Mouse (Mus musculus) kidney, adult 2 months (tissue): ENCODE measurements at regions not wholly inside any gene's neighbourhood (a gene's known extent, or its start where the extent isn't known, plus 50 kb on each side); places are given as distances from the start of the nearest gene placed in this dataset.

ENCODE experiments used
- DNase-seq: peaks from one replicate; pipeline ENCODE4 v3.0.0; 2021
- H3K27ac ChIP-seq: fragments of 200-500 bp; 2 replicates; pipeline ENCODE4 v1.5.1; 2012; ENCODE audit warnings: low read depth, low read length, control low read depth, inconsistent platforms; ENCODE audit not compliant: insufficient read depth
- H3K27me3 ChIP-seq: fragments of 200-500 bp; replicated peaks from 2 replicates; pipeline ENCODE4 v1.6.1; 2012; ENCODE audit warnings: mild to moderate bottlenecking, moderate library complexity, low read length, inconsistent platforms; ENCODE audit not compliant: control insufficient read depth, insufficient read depth
- H3K36me3 ChIP-seq: fragments of 200-500 bp; 2 replicates; pipeline ENCODE4 v1.6.1; 2012; ENCODE audit warnings: mild to moderate bottlenecking, moderate library complexity, low read length, inconsistent platforms; ENCODE audit not compliant: control insufficient read depth, insufficient read depth
- H3K4me1 ChIP-seq: fragments of 200-500 bp; 2 replicates; pipeline ENCODE4 v1.6.1; 2011; ENCODE audit warnings: low read length; ENCODE audit not compliant: control insufficient read depth, insufficient read depth
- H3K4me3 ChIP-seq: fragments of 200-500 bp; 2 replicates; pipeline ENCODE4 v1.5.1; 2011; ENCODE audit warnings: mild to moderate bottlenecking, low read depth, low read length, control low read depth; ENCODE audit not compliant: insufficient read depth
- CTCF ChIP-seq: fragments of 200-500 bp; conservative IDR thresholded peaks from 2 replicates; pipeline ENCODE4 v1.5.1; 2011; ENCODE audit warnings: low read depth, mild to moderate bottlenecking, control low read depth, low read length, moderate library complexity, mixed read lengths; ENCODE audit not compliant: insufficient read depth, insufficient read length
- POLR2A ChIP-seq: fragments of 200-500 bp; IDR thresholded peaks from one replicate; pipeline ENCODE4 v1.6.1; 2011; ENCODE audit warnings: low read depth, low read length, control low read depth
- WGBS: fragments of 180-500 bp; shearing (Covaris S2); methylation state at CpG from one replicate; pipeline ENCODE4 v1.1.7; 2018; 5-methylcytosine and 5-hydroxymethylcytosine counted together

GRCm38 (mm10) chr13:107620887-107621286 is 423.4 kb upstream of the Smim15 start:
- WGBS = 95% methylated on average over 2 of the region's 2 CpGs
- TF ChIP-seq POLR2A (no peak), CTCF (no peak)
- no peak for DNase-seq
- H3K4me1 ChIP-seq = no peaks in the 10 kb centered on the region
- no peaks in the 10 kb centered on the region for H3K27me3 ChIP-seq
- H3K27ac ChIP-seq = no peak overlapping the region
- no peaks in the 10 kb centered on the region for H3K36me3 ChIP-seq
- no peak overlapping the region for H3K4me3 ChIP-seq

DNA sequence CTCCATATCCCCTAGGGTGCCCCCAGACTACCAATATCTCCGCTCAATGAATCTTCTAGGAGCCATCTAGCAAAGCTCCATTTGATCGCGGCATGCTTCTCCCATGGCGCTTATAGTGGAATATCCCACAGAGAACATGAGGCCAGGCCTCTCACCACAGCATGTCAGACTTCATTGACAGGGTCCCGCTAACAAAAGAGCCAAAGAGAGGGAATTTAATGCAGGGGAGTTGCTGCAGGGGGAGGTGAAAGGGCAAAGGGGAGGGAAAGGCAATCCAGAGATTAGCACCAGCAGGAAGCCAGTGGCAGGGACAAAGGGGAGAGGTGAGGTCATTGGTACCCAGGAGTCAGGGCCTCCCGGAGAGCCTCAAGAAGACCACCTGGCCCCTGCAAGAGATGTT is 424.0 kb upstream of the Smim15 start:
- no peak overlapping the region for H3K4me3 ChIP-seq
- no peak overlapping the region for H3K27ac ChIP-seq
- no peak for TF ChIP-seq POLR2A
- TF ChIP-seq CTCF = no peak
- 63% methylated on average over 6 of the region's 6 CpGs for WGBS
- no peaks in the 10 kb centered on the region for H3K4me1 ChIP-seq
- no peak for DNase-seq
- no peaks in the 10 kb centered on the region for H3K27me3 ChIP-seq
- H3K36me3 ChIP-seq = no peaks in the 10 kb centered on the region

- no peaks in the 10 kb centered on the region for H3K36me3 ChIP-seq
- H3K27me3 ChIP-seq = no peaks in the 10 kb centered on the region
- no peak for DNase-seq
- TF ChIP-seq CTCF = no peak
- no peak for TF ChIP-seq POLR2A
- WGBS = 54% methylated on average over 9 of the region's 9 CpGs
- no peaks in the 10 kb centered on the region for H3K4me1 ChIP-seq
- H3K27ac ChIP-seq = no peak overlapping the region
- H3K4me3 ChIP-seq = no peak overlapping the region
These were observed 424.8 kb upstream of the Smim15 start for GRCm38 (mm10) chr13:107619430-107619927.

GRCm38 (mm10) chr13:107618796-107619429 is 425.3 kb upstream of the Smim15 start:
- Histone ChIP-seq H3K36me3 (no peaks in the 10 kb centered on the region), H3K4me3 (no peak overlapping the region), H3K27me3 (no peaks in the 10 kb centered on the region), H3K4me1 (no peaks in the 10 kb centered on the region), H3K27ac (no peak overlapping the region)
- TF ChIP-seq CTCF (no peak), POLR2A (no peak)
- no peak for DNase-seq
- WGBS = 54% methylated on average over 15 of the region's 15 CpGs

DNA sequence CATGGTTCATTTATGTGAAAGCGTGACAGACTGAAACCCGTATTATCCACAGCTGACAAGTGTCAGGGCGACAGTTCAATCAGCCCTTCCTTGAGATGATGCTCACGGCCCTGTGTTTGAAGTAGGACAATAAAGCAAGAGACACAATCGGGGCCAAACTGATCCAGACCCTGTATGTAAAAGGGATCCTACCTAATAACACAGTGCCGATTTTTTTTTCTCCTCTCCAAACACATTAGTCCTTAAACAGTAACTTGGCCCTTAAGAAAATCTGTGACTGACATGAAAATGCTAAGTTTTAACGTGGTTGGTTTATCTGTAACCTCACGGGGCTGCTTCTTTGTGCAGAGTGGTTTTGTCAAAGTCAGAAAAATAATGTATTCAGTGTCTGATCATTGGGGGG is 425.9 kb upstream of the Smim15 start:
- no peaks in the 10 kb centered on the region for H3K4me1 ChIP-seq
- H3K36me3 ChIP-seq = no peaks in the 10 kb centered on the region
- H3K27ac ChIP-seq = no peak overlapping the region
- 50% methylated on average over 8 of the region's 8 CpGs for WGBS
- TF ChIP-seq CTCF = no peak
- no peak for TF ChIP-seq POLR2A
- H3K4me3 ChIP-seq = no peak overlapping the region
- H3K27me3 ChIP-seq = no peaks in the 10 kb centered on the region
- DNase-seq = no peak

DNA sequence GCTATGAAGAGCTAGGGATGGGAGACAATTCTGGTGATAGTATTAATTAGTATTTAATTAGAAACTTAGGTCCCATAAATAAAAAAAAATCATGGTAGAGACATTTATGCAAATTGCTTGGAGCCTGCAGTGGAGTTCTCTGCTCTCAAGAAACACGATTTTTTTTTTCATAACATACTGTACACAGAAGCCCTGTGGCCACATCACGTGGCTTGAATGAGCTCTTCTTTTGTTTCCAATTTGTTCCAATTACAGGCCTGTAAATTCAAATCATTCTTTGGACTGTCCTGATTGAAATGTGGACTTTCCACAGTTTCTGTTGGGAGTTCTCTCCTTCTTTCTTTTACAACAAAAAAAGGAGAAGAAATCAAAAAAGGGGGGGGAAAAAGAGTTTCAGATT is 426.7 kb upstream of the Smim15 start:
- no peaks in the 10 kb centered on the region for H3K4me1 ChIP-seq
- no peak for TF ChIP-seq POLR2A
- TF ChIP-seq CTCF = no peak
- no peak overlapping the region for H3K4me3 ChIP-seq
- no peak for DNase-seq
- no peak overlapping the region for H3K27ac ChIP-seq
- no peaks in the 10 kb centered on the region for H3K27me3 ChIP-seq
- WGBS = 58% methylated on average over 2 of the region's 2 CpGs
- H3K36me3 ChIP-seq = no peaks in the 10 kb centered on the region

DNA sequence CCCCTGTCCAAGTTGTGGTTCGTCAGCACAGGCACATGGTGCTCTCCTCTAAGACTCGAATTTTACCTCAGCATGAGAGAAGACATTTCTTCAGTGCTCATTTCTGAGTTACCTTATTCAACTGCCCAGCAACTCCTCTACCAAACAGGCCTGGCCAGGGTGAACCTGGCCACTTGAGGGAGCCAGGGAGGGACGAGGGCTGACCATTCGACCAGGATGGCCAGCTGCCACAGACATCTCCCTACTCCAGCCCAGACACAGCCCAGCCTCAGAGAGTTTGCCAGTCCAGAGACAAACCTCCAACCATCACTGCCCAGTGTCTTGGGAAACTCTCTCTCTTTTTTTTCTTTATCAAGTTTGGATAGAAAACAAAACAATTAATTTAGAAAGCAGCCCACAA is 427.5 kb upstream of the Smim15 start:
- Histone ChIP-seq H3K36me3 (no peaks in the 10 kb centered on the region), H3K27ac (no peak overlapping the region), H3K4me1 (no peaks in the 10 kb centered on the region), H3K4me3 (no peak overlapping the region), H3K27me3 (no peaks in the 10 kb centered on the region)
- DNase-seq = peak; percentile 57
- whole genome bisulfite sequencing = 75% methylated on average over 4 of the region's 4 CpGs
- TF ChIP-seq CTCF = peak; percentile 55
- no peak for TF ChIP-seq POLR2A

DNA sequence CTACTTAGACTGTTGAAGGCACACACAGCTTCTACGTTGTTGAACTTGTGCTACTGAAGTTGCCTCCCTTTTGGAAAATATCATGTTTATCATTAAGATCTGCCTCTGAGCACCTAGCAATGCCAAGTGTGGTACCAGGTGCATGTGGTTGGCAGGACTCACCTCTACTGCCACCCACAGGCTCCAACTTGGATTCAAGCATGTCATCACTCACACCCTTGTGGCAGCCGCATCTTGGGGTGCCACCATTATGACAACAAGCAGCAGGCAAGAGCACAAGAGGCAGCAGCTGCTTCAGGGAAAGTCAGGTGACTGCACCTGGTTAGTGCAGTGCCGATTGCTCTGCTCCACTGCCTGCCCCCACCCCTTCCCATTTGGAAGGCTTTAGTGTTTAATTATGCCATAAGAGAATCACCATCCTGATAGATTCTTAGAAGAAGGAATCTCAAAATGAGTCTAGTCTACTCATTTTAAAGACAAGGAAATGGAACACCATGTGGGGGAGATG is 435.2 kb upstream of the Smim15 start:
- Histone ChIP-seq H3K36me3 (no peaks in the 10 kb centered on the region), H3K4me3 (no peak overlapping the region), H3K27me3 (no peaks in the 10 kb centered on the region), H3K4me1 (no peaks in the 10 kb centered on the region; the same call in 1 of the 2 replicates), H3K27ac (no peak overlapping the region)
- 65% methylated on average over 3 of the region's 3 CpGs for WGBS
- TF ChIP-seq CTCF (no peak; the same call in 1 of the 2 replicates), POLR2A (no peak)
- no peak for DNase-seq
